8 mouse cellular contexts compared by ENCODE assay signal in the genomic region with DNA sequence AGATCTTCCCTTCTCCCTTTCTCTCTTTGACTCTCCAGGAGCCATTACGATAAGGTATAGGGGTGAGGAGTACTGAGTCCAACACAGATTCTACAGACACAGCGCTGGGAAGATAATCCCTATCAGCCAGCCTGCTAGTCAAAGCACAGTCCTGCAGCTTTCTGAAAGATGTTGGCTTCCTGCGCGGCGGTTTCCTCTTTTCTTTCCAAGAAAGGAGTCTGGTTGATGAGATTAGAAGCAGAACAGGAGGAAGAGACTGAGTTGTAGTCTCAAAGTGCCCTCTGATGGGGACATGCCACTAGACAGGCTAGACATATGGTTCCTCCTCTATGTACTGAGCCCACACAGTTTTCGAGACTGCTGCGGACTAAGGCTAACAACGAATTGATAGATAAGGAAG. TPM values are rescaled to one million over a fixed set of nuclear protein-coding genes. Genes with fewer than 3 reads are reported as not detected.
DNase-seq lines count a peak whose midpoint lies in the region; ATAC-seq lines count a peak whose summit lies in the region.
"Had no signal": no experiment of that assay in that cellular context is flagged by ENCODE, and none has a peak within 500 bp of the region (broad histone marks: within the 10 kb centered on the region; RNA-seq: fewer than 3 reads in every experiment).

No protein-coding gene starts in this region.

- intact Hi-C loops in left cerebral cortex, postnatal 25 days (cut with DNase I) = no loop called here
- intact Hi-C loops in left cerebral cortex, postnatal 14 days (cut with DNase I) = no loop called here
- intact Hi-C loops in heart, postnatal 10 days (cut with DNase I) = loop anchor here (1.0 kb wide), 1 partner anchor 100 kb away; no protein-coding TSS in a partner anchor

- peak; percentile 91 for ATAC-seq in common myeloid progenitor, adult 5-6 weeks (replicated peaks; ENCODE audit: low read depth, poor library complexity, severe bottlenecking)
- ATAC-seq in megakaryocyte-erythroid progenitor cell, adult 5-6 weeks (replicated peaks; ENCODE audit: low FRiP score, low TSS enrichment, poor library complexity, severe bottlenecking) = peak; percentile 91

- peak; percentile 41 to 63 for DNase-seq in left cerebral cortex, postnatal 25 days (ENCODE audit: low spot score in 2 of 2)
- no peak for DNase-seq in left cerebral cortex, postnatal 14 days (ENCODE audit: low spot score in 2 of 2)
- peak; percentile 29 to 43 for DNase-seq in heart, postnatal 10 days
- DNase-seq in thymus, postnatal 4 days = no peak
- DNase-seq in testis, postnatal 14 days (ENCODE audit: low spot score) = no peak
- DNase-seq: spleen, adult 18-20 months had no signal

RNA-seq across cellular contexts. Expression of a gene that starts 6.1 kb away (rescaled TPM):
- total RNA-seq in left cerebral cortex, postnatal 25 days (2021) = 100 to 1,000 TPM; 159 to 170 TPM
- total RNA-seq in left cerebral cortex, postnatal 14 days (2021) = 100 to 1,000 TPM; 133 to 138 TPM
- 1.7 and 3.0 TPM in 2 replicates for total RNA-seq in common myeloid progenitor, adult 5-6 weeks (2017)
- total RNA-seq in heart, postnatal 10 days (2021) = 1 to 10 TPM; 4.7 to 5.8 TPM
- total RNA-seq in megakaryocyte-erythroid progenitor cell, adult 5-6 weeks (2014; fragmentation: Nextera tagmentation) = not detected in 2 replicates
- 0.04 TPM in 1 of 2 replicates, not detected in the other for total RNA-seq in megakaryocyte-erythroid progenitor cell, adult 5-6 weeks (2017)

RNA-seq across cellular contexts. Expression of a gene that starts 33.3 kb away (rescaled TPM):
- not detected for total RNA-seq in left cerebral cortex, postnatal 25 days (2021)
- total RNA-seq in left cerebral cortex, postnatal 14 days (2021) = not detected
- not detected in 2 replicates for total RNA-seq in common myeloid progenitor, adult 5-6 weeks (2017)
- total RNA-seq in heart, postnatal 10 days (2021) = not detected
- not detected in 2 replicates for total RNA-seq in megakaryocyte-erythroid progenitor cell, adult 5-6 weeks (2014; fragmentation: Nextera tagmentation)
- total RNA-seq in megakaryocyte-erythroid progenitor cell, adult 5-6 weeks (2017) = not detected in 2 replicates

Comparison
In these comparisons a context has a peak if more than half of its experiments do, and no peak if none do; other contexts are left out.
1. DNase-seq: peak in left cerebral cortex, postnatal 25 days (2 of 2) and heart, postnatal 10 days (2 of 2); none in left cerebral cortex, postnatal 14 days (0 of 2), thymus, postnatal 4 days (single experiment) and testis, postnatal 14 days (single experiment).
2. RNA of a gene that starts 6.1 kb away (total RNA-seq): 159 to 170 TPM in left cerebral cortex, postnatal 25 days and 133 to 138 TPM in left cerebral cortex, postnatal 14 days; 4.7 to 5.8 TPM in heart, postnatal 10 days, 1.7 to 3.0 TPM in common myeloid progenitor, adult 5-6 weeks and 0.04 TPM in megakaryocyte-erythroid progenitor cell, adult 5-6 weeks; every median in the first group is over 10 times any median in the second.